Mouse (Mus musculus): ENCODE data around the gene Tma7. TPM values are rescaled to one million over a fixed set of nuclear protein-coding genes. Genes with fewer than 3 reads are reported as not detected.

The Tma7 gene
- polyA plus RNA-seq, 1 experiment from 2014 or later, result 805 TPM

- Histone ChIP-seq H3K4me3 (no peak overlapping the region), H3K27me3 (ENCODE audit: low read depth, poor library complexity, severe bottlenecking) (no peaks in the 10 kb centered on the region), H3K4me1 (peaks cover 43% of the 10 kb centered on the region), H3K36me3 (peaks cover 71% of the 10 kb centered on the region), H3K9me3 (replicated peaks) (no peaks in the 10 kb centered on the region), H3K27ac (no peak overlapping the region)
- no peak for DNase-seq (ENCODE audit: low spot score)
- 89% methylated on average over 20 of the region's 20 CpGs for WGBS
Measured at GRCm38 (mm10) chr9:109100307-109100928, 18.0 kb upstream of the Tma7 start.

GRCm38 (mm10) chr9:109098969-109099368 lies 16.6 kb upstream of the Tma7 start:
- no peaks in the 10 kb centered on the region for H3K27me3 ChIP-seq (ENCODE audit: low read depth, poor library complexity, severe bottlenecking)
- H3K36me3 ChIP-seq, result peaks cover 57% of the 10 kb centered on the region

GRCm38 (mm10) chr9:109098366-109098765 lies 16.0 kb upstream of the Tma7 start:
- 93% methylated on average over 8 of the region's 8 CpGs for WGBS
- Histone ChIP-seq H3K27ac (peak overlapping the region; percentile 100; the same call in 1 of the 2 replicates), H3K27me3 (ENCODE audit: low read depth, poor library complexity, severe bottlenecking) (no peaks in the 10 kb centered on the region), H3K36me3 (peaks cover 51% of the 10 kb centered on the region), H3K4me1 (peaks cover 48% of the 10 kb centered on the region), H3K4me3 (no peak overlapping the region), H3K9me3 (replicated peaks) (no peaks in the 10 kb centered on the region)
- no peak for DNase-seq (ENCODE audit: low spot score)

More at GRCm38 (mm10) chr9:109098969-109099368, 16.6 kb upstream of the Tma7 start:
- 74% methylated on average over 6 of the region's 6 CpGs for WGBS
- Histone ChIP-seq H3K9me3 (replicated peaks) (no peaks in the 10 kb centered on the region), H3K4me3 (no peak overlapping the region), H3K27ac (peak overlapping the region; percentile 16; the same call in 1 of the 2 replicates), H3K4me1 (peaks cover 45% of the 10 kb centered on the region)
- DNase-seq (ENCODE audit: low spot score), result no peak

- H3K4me3 ChIP-seq, result peak overlapping the region; percentile 81; the same call in 1 of the 2 replicates
- H3K27ac ChIP-seq, result peak overlapping the region; percentile 100
- peaks cover 53% of the 10 kb centered on the region for H3K4me1 ChIP-seq
- H3K27me3 ChIP-seq (ENCODE audit: low read depth, poor library complexity, severe bottlenecking), result no peaks in the 10 kb centered on the region
- H3K36me3 ChIP-seq, result peaks cover 48% of the 10 kb centered on the region
- WGBS, result 82% methylated on average over 5 of the region's 5 CpGs
- no peaks in the 10 kb centered on the region for H3K9me3 ChIP-seq (replicated peaks)
- no peak for DNase-seq (ENCODE audit: low spot score)
Measured at GRCm38 (mm10) chr9:109097831-109098230, 15.4 kb upstream of the Tma7 start.

- peak overlapping the region; percentile 100 for H3K27ac ChIP-seq
- no peak for DNase-seq (ENCODE audit: low spot score)
- H3K4me1 ChIP-seq, result peaks cover 58% of the 10 kb centered on the region
- H3K36me3 ChIP-seq, result peaks cover 46% of the 10 kb centered on the region
- 63% methylated on average over 6 of the region's 6 CpGs for WGBS
- no peaks in the 10 kb centered on the region for H3K9me3 ChIP-seq (replicated peaks)
- H3K27me3 ChIP-seq (ENCODE audit: low read depth, poor library complexity, severe bottlenecking), result no peaks in the 10 kb centered on the region
- H3K4me3 ChIP-seq, result peak overlapping the region; percentile 81
Measured at GRCm38 (mm10) chr9:109097291-109097690, 14.9 kb upstream of the Tma7 start.

GRCm38 (mm10) chr9:109096856-109097255 lies 14.5 kb upstream of the Tma7 start:
- 44% methylated on average over 6 of the region's 6 CpGs for WGBS
- peak overlapping the region; percentile 100 for H3K27ac ChIP-seq
- H3K4me3 ChIP-seq, result peak overlapping the region; percentile 81
- H3K27me3 ChIP-seq (ENCODE audit: low read depth, poor library complexity, severe bottlenecking), result no peaks in the 10 kb centered on the region
- H3K36me3 ChIP-seq, result peaks cover 45% of the 10 kb centered on the region
- DNase-seq (ENCODE audit: low spot score), result no peak
- H3K9me3 ChIP-seq (replicated peaks), result no peaks in the 10 kb centered on the region
- H3K4me1 ChIP-seq, result peaks cover 58% of the 10 kb centered on the region

GRCm38 (mm10) chr9:109096251-109096661 lies 13.9 kb upstream of the Tma7 start:
- Histone ChIP-seq H3K27ac (peak overlapping the region; percentile 100), H3K27me3 (ENCODE audit: low read depth, poor library complexity, severe bottlenecking) (no peaks in the 10 kb centered on the region), H3K4me3 (peak overlapping the region; percentile 81), H3K9me3 (replicated peaks) (no peaks in the 10 kb centered on the region), H3K36me3 (peaks cover 45% of the 10 kb centered on the region), H3K4me1 (peaks cover 58% of the 10 kb centered on the region)
- peak; percentile 57 for DNase-seq (ENCODE audit: low spot score)
- WGBS, result 33% methylated on average over 9 of the region's 9 CpGs

GRCm38 (mm10) chr9:109095137-109095982 lies 13.0 kb upstream of the Tma7 start, which contains the start of gene Plxnb1:
Gene Plxnb1 (plus strand): TSS chr9:109095389.
- no peaks in the 10 kb centered on the region for H3K9me3 ChIP-seq (replicated peaks)
- peaks cover 58% of the 10 kb centered on the region for H3K4me1 ChIP-seq
- peaks cover 45% of the 10 kb centered on the region for H3K36me3 ChIP-seq
- peak within 1 kb of the TSS; percentile 100 for H3K27ac ChIP-seq
- H3K27me3 ChIP-seq (ENCODE audit: low read depth, poor library complexity, severe bottlenecking), result no peaks in the 10 kb centered on the region
- peak; percentile 90 for DNase-seq (ENCODE audit: low spot score)
- WGBS, result under 1% methylated on average over 91 of the region's 102 CpGs
- peak within 1 kb of the TSS; percentile 81 for H3K4me3 ChIP-seq

GRCm38 (mm10) chr9:109094553-109095136 lies 12.3 kb upstream of the Tma7 start:
- Histone ChIP-seq H3K4me3 (peak overlapping the region; percentile 81), H3K9me3 (replicated peaks) (no peaks in the 10 kb centered on the region), H3K27me3 (ENCODE audit: low read depth, poor library complexity, severe bottlenecking) (no peaks in the 10 kb centered on the region), H3K36me3 (peaks cover 44% of the 10 kb centered on the region), H3K27ac (peak overlapping the region; percentile 100), H3K4me1 (peaks cover 58% of the 10 kb centered on the region)
- under 1% methylated on average over 21 of the region's 21 CpGs for WGBS
- DNase-seq (ENCODE audit: low spot score), result peak; percentile 81

GRCm38 (mm10) chr9:109093786-109094552 lies 11.6 kb upstream of the Tma7 start:
- Histone ChIP-seq H3K4me3 (peak overlapping the region; percentile 81), H3K27ac (peak overlapping the region; percentile 100), H3K9me3 (replicated peaks) (no peaks in the 10 kb centered on the region), H3K4me1 (peaks cover 54% of the 10 kb centered on the region), H3K27me3 (ENCODE audit: low read depth, poor library complexity, severe bottlenecking) (no peaks in the 10 kb centered on the region), H3K36me3 (peaks cover 40% of the 10 kb centered on the region)
- no peak for DNase-seq (ENCODE audit: low spot score)
- 14% methylated on average over 11 of the region's 11 CpGs for WGBS

- H3K27me3 ChIP-seq (ENCODE audit: low read depth, poor library complexity, severe bottlenecking), result no peaks in the 10 kb centered on the region
- DNase-seq (ENCODE audit: low spot score), result no peak
- H3K4me3 ChIP-seq, result no peak overlapping the region
- H3K9me3 ChIP-seq (replicated peaks), result no peaks in the 10 kb centered on the region
- peak overlapping the region; percentile 33; the same call in 1 of the 2 replicates for H3K27ac ChIP-seq
- peaks cover 46% of the 10 kb centered on the region for H3K4me1 ChIP-seq
- WGBS, result 52% methylated on average over 6 of the region's 6 CpGs
- peaks cover 34% of the 10 kb centered on the region for H3K36me3 ChIP-seq
Measured at GRCm38 (mm10) chr9:109092799-109093198, 10.4 kb upstream of the Tma7 start.

GRCm38 (mm10) chr9:109091802-109092201 lies 9.4 kb upstream of the Tma7 start:
- Histone ChIP-seq H3K4me3 (no peak overlapping the region), H3K9me3 (replicated peaks) (no peaks in the 10 kb centered on the region), H3K27me3 (ENCODE audit: low read depth, poor library complexity, severe bottlenecking) (no peaks in the 10 kb centered on the region), H3K36me3 (peaks cover 33% of the 10 kb centered on the region), H3K4me1 (peaks cover 36% of the 10 kb centered on the region), H3K27ac (no peak overlapping the region)
- WGBS, result 86% methylated on average over 8 of the region's 8 CpGs
- no peak for DNase-seq (ENCODE audit: low spot score)

Measured in limb, embryonic 10.5 days (tissue).